Comparison of ENCODE assay signal across 8 mouse cellular contexts in the genomic region with DNA sequence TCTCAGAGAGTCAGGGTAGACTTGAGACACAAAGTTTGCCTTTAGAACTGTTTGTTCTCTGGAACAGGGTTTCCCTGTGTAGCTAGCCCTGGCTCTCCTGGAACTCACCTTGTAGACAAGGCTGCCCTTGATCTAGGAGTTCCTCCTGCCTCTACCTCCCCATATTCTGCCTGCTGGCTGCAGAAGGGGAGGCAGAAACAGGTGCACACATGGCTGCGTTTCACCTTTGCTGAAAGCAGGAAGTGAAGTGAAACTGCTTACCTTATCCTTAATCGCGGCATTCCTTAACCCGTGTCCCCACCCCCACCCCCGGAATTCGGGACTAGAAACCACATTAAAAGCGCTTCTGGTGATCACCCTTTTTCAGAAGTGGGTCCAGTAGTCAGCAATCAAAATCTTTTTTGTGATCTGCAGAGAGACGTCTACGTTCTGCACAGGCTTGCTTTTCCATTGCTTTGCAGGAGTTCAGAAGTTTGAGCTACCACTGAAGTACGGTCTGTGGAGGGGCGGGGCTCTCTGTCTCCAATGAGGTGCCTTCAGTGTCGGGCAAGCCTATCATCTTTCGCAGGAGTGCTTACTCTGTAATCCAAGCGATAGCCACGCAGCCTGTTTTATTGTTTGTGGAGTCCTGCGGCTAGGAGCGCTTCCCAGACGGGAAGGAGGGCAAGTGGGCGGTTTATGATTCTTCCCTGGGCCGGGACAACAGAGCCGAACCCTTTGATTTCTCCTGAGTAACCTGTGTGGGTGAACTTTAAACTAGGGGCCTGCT.
DNase-seq lines count a peak whose midpoint lies in the region; ATAC-seq and TF ChIP-seq lines count a peak whose summit lies in the region.

No protein-coding gene starts in this region.

- peak overlapping the region; percentile 73 for H3K4me2 ChIP-seq in embryonic facial prominence, embryonic 11.5 days (ENCODE audit: low read depth, low read length)
- peak overlapping the region; percentile 75 for H3K4me2 ChIP-seq in intestine, postnatal 0 days (replicated peaks; ENCODE audit: low read depth)
- H3K4me2 ChIP-seq in limb, embryonic 11.5 days (ENCODE audit: low read depth, severe bottlenecking) = peak overlapping the region; percentile 80
- peak overlapping the region; percentile 69 for H3K4me2 ChIP-seq in midbrain, embryonic 12.5 days (replicated peaks)
- peak overlapping the region; percentile 74 for H3K4me2 ChIP-seq in stomach, embryonic 15.5 days

- no peak for TF ChIP-seq CTCF in intestine, postnatal 0 days (IDR thresholded peaks at IDR 0.05; ENCODE audit: low read depth)

- H3K36me3 ChIP-seq in embryonic facial prominence, embryonic 11.5 days (replicated peaks; ENCODE audit: control insufficient read depth, insufficient read depth, low read depth, low read length) = no peaks in the 10 kb centered on the region
- no peaks in the 10 kb centered on the region for H3K36me3 ChIP-seq in intestine, postnatal 0 days (ENCODE audit: control insufficient read depth, insufficient read depth)
- no peaks in the 10 kb centered on the region for H3K36me3 ChIP-seq in limb, embryonic 11.5 days (ENCODE audit: control insufficient read depth, insufficient read depth, low read length)
- no peaks in the 10 kb centered on the region for H3K36me3 ChIP-seq in midbrain, embryonic 12.5 days
- H3K36me3 ChIP-seq in stomach, embryonic 15.5 days = no peaks in the 10 kb centered on the region

- peak; percentile 88 for ATAC-seq in embryonic facial prominence, embryonic 11.5 days (replicated peaks; ENCODE audit: insufficient number of reproducible peaks, low FRiP score, low TSS enrichment, low read depth)
- peak; percentile 96 for ATAC-seq in intestine, postnatal 0 days
- ATAC-seq in limb, embryonic 11.5 days (ENCODE audit: insufficient number of reproducible peaks, low FRiP score, low TSS enrichment, low read depth) = peak; percentile 90
- peak; percentile 89 for ATAC-seq in midbrain, embryonic 12.5 days (ENCODE audit: low FRiP score, low read depth)
- peak; percentile 94 for ATAC-seq in stomach, embryonic 15.5 days (ENCODE audit: insufficient read depth, low FRiP score, low read depth)

- under 1% methylated on average over 21 of the region's 21 CpGs for WGBS in embryonic facial prominence, embryonic 11.5 days
- WGBS in intestine, postnatal 0 days = under 1% methylated on average over 21 of the region's 21 CpGs
- WGBS in limb, embryonic 11.5 days = 1% methylated on average over 21 of the region's 21 CpGs
- WGBS in midbrain, embryonic 12.5 days = under 1% methylated on average over 21 of the region's 21 CpGs
- WGBS in stomach, embryonic 15.5 days = under 1% methylated on average over 21 of the region's 21 CpGs

- peak overlapping the region; percentile 40 for H3K9ac ChIP-seq in embryonic facial prominence, embryonic 11.5 days (replicated peaks; ENCODE audit: low read length)
- peak overlapping the region; percentile 27; the same call in 1 of the 2 replicates for H3K9ac ChIP-seq in intestine, postnatal 0 days (ENCODE audit: low read depth, low read length)
- peak overlapping the region; percentile 70 for H3K9ac ChIP-seq in limb, embryonic 11.5 days (ENCODE audit: low read length)
- H3K9ac ChIP-seq in midbrain, embryonic 12.5 days (replicated peaks) = peak overlapping the region; percentile 61
- H3K9ac ChIP-seq in stomach, embryonic 15.5 days = no peak overlapping the region

- no peaks in the 10 kb centered on the region; the same call in 1 of the 2 replicates for H3K4me1 ChIP-seq in embryonic facial prominence, embryonic 11.5 days (ENCODE audit: control insufficient read depth, insufficient read depth, low read length)
- H3K4me1 ChIP-seq in intestine, postnatal 0 days (replicated peaks; ENCODE audit: control insufficient read depth, insufficient read depth, low read length) = 0 out of 2 replicates have a peak, but pooled peaks cover 4% of the 10 kb centered on the region
- peaks cover 14% of the 10 kb centered on the region for H3K4me1 ChIP-seq in limb, embryonic 11.5 days (ENCODE audit: control insufficient read depth, insufficient read depth, low read length)
- peaks cover 40% of the 10 kb centered on the region for H3K4me1 ChIP-seq in midbrain, embryonic 12.5 days
- peaks cover 7% of the 10 kb centered on the region; the same call in 1 of the 2 replicates for H3K4me1 ChIP-seq in stomach, embryonic 15.5 days

- no peak overlapping the region for H3K27ac ChIP-seq in embryonic facial prominence, embryonic 11.5 days (replicated peaks; ENCODE audit: low read depth, low read length)
- H3K27ac ChIP-seq in intestine, postnatal 0 days (ENCODE audit: low read depth, low read length) = peak overlapping the region; percentile 4; the same call in 1 of the 2 replicates
- no peak overlapping the region for H3K27ac ChIP-seq in limb, embryonic 11.5 days (replicated peaks; ENCODE audit: low read depth, low read length)
- H3K27ac ChIP-seq in midbrain, embryonic 12.5 days (replicated peaks) = peak overlapping the region; percentile 27; the same call in 1 of the 2 replicates
- H3K27ac ChIP-seq in stomach, embryonic 15.5 days = peak overlapping the region; percentile 57

- no peaks in the 10 kb centered on the region for H3K9me3 ChIP-seq in embryonic facial prominence, embryonic 11.5 days (replicated peaks; ENCODE audit: control insufficient read depth, low read length)
- no peaks in the 10 kb centered on the region for H3K9me3 ChIP-seq in intestine, postnatal 0 days (ENCODE audit: control insufficient read depth)
- no peaks in the 10 kb centered on the region for H3K9me3 ChIP-seq in limb, embryonic 11.5 days (ENCODE audit: control insufficient read depth, low read length)
- H3K9me3 ChIP-seq in midbrain, embryonic 12.5 days = no peaks in the 10 kb centered on the region
- H3K9me3 ChIP-seq in stomach, embryonic 15.5 days = no peaks in the 10 kb centered on the region

- H3K27me3 ChIP-seq in embryonic facial prominence, embryonic 11.5 days (ENCODE audit: control insufficient read depth, insufficient read depth, low read length) = no peaks in the 10 kb centered on the region
- H3K27me3 ChIP-seq in intestine, postnatal 0 days (replicated peaks; ENCODE audit: control insufficient read depth, insufficient read depth, low read length) = no peaks in the 10 kb centered on the region
- H3K27me3 ChIP-seq in limb, embryonic 11.5 days (ENCODE audit: control insufficient read depth, insufficient read depth, low read length) = no peaks in the 10 kb centered on the region
- H3K27me3 ChIP-seq in midbrain, embryonic 12.5 days = peaks cover 13% of the 10 kb centered on the region
- H3K27me3 ChIP-seq in stomach, embryonic 15.5 days (replicated peaks) = no peaks in the 10 kb centered on the region

- H3K4me3 ChIP-seq in embryonic facial prominence, embryonic 11.5 days (ENCODE audit: low read depth, low read length) = peak overlapping the region; percentile 35
- peak overlapping the region; percentile 34 for H3K4me3 ChIP-seq in intestine, postnatal 0 days (ENCODE audit: low read depth, low read length)
- peak overlapping the region; percentile 43 for H3K4me3 ChIP-seq in limb, embryonic 11.5 days (ENCODE audit: low read depth, low read length)
- H3K4me3 ChIP-seq in midbrain, embryonic 12.5 days = peak overlapping the region; percentile 50
- H3K4me3 ChIP-seq in stomach, embryonic 15.5 days (replicated peaks) = peak overlapping the region; percentile 44

- peak; percentile 66 to 69 for DNase-seq in urinary bladder, adult 18-20 months (ENCODE audit: low spot score in 2 of 2)
- no peak for DNase-seq in urinary bladder, postnatal 10 days (ENCODE audit: low spot score)
- peak; percentile 93 for DNase-seq in embryonic facial prominence, embryonic 11.5 days (ENCODE audit: low spot score)
- peak; percentile 87 to 91 for DNase-seq in heart, adult 18-20 months
- peak; percentile 84 for DNase-seq in limb, embryonic 11.5 days (ENCODE audit: low spot score)

Comparison
In these comparisons a context has a peak if more than half of its experiments do, and no peak if none do; other contexts are left out.
1. H3K27ac ChIP-seq: peak in intestine, postnatal 0 days (single experiment), midbrain, embryonic 12.5 days (single experiment) and stomach, embryonic 15.5 days (single experiment); none in embryonic facial prominence, embryonic 11.5 days (single experiment) and limb, embryonic 11.5 days (single experiment).
2. Peak in every context shown above with its lines, with median percentiles within 50 percentile points of each other: ATAC-seq, H3K4me2 ChIP-seq and H3K4me3 ChIP-seq.